Mouse (Mus musculus): ENCODE data around the gene Lsm3.

The Lsm3 gene

GRCm38 (mm10) chr6:91552693-91553092, 37.0 kb downstream of the Lsm3 start:
- no peak for DNase-seq (ENCODE audit: low spot score)

GRCm38 (mm10) chr6:91558565-91558964, 42.8 kb downstream of the Lsm3 start:
- no peak for DNase-seq (ENCODE audit: low spot score)

GRCm38 (mm10) chr6:91559371-91559770, 43.6 kb downstream of the Lsm3 start:
- DNase-seq (ENCODE audit: low spot score): no peak

GRCm38 (mm10) chr6:91560186-91560585, 44.5 kb downstream of the Lsm3 start:
- no peak for DNase-seq (ENCODE audit: low spot score)

- DNase-seq (ENCODE audit: low spot score): no peak
Observed at GRCm38 (mm10) chr6:91563031-91563430, 47.3 kb downstream of the Lsm3 start.

GRCm38 (mm10) chr6:91566407-91566806, 50.7 kb downstream of the Lsm3 start:
- no peak for DNase-seq (ENCODE audit: low spot score)
